Mouse (Mus musculus): ENCODE results near the gene Slc5a3.

Gene Slc5a3

GRCm38 (mm10) chr16:92120899-92121531, 62.9 kb downstream of the Slc5a3 start:
- DNase-seq (ENCODE audit: low spot score): no peak

- no peak for DNase-seq (ENCODE audit: low spot score)
Measured at GRCm38 (mm10) chr16:92127226-92127625, 69.1 kb downstream of the Slc5a3 start.

- no peak for DNase-seq (ENCODE audit: low spot score)
Measured at GRCm38 (mm10) chr16:92127666-92128065, 69.5 kb downstream of the Slc5a3 start.

- DNase-seq (ENCODE audit: low spot score): no peak
Measured at GRCm38 (mm10) chr16:92129843-92130242, 71.7 kb downstream of the Slc5a3 start.

- DNase-seq (ENCODE audit: low spot score): no peak
Measured at GRCm38 (mm10) chr16:92132511-92132910, 74.4 kb downstream of the Slc5a3 start.

GRCm38 (mm10) chr16:92134148-92134764, 76.1 kb downstream of the Slc5a3 start:
- DNase-seq (ENCODE audit: low spot score): no peak

- DNase-seq (ENCODE audit: low spot score): no peak
Measured at GRCm38 (mm10) chr16:92136275-92136674, 78.2 kb downstream of the Slc5a3 start.
